Mouse (Mus musculus) kidney, adult 9 months (tissue): ENCODE measurements around the gene Zfyve19.
A peak's percentile ranks its signal among the peaks of the same experiment; 100 is the strongest.

Experiments
- DNase-seq: peaks from one replicate; pipeline ENCODE4 v3.0.0; 2022

Zfyve19 gene

GRCm38 (mm10) chr2:119208344-119209175, at the start of gene Zfyve19, which contains the start of gene Dnajc17:
Zfyve19 (plus strand) TSS chr2:119208617.
Dnajc17 (minus strand) TSS chr2:119208795.
- DNase-seq = peak; percentile 97

GRCm38 (mm10) chr2:119161247-119161646, 47.2 kb upstream of the Zfyve19 start:
- DNase-seq = peak; percentile 58

GRCm38 (mm10) chr2:119163135-119163534, 45.3 kb upstream of the Zfyve19 start:
- DNase-seq = no peak

GRCm38 (mm10) chr2:119163999-119164398, 44.4 kb upstream of the Zfyve19 start:
- no peak for DNase-seq

- DNase-seq = no peak
Measured at GRCm38 (mm10) chr2:119165401-119165800, 43.0 kb upstream of the Zfyve19 start.

GRCm38 (mm10) chr2:119166901-119167865, 41.2 kb upstream of the Zfyve19 start, which contains the start of gene Gchfr:
Gchfr (plus strand) TSS chr2:119167773.
- peak; percentile 86 for DNase-seq

GRCm38 (mm10) chr2:119167866-119168256, 40.6 kb upstream of the Zfyve19 start:
- DNase-seq = no peak

- no peak for DNase-seq
Measured at GRCm38 (mm10) chr2:119170282-119170681, 38.1 kb upstream of the Zfyve19 start.

- no peak for DNase-seq
Measured at GRCm38 (mm10) chr2:119171574-119171973, 36.8 kb upstream of the Zfyve19 start.

GRCm38 (mm10) chr2:119172446-119172845, 36.0 kb upstream of the Zfyve19 start:
- no peak for DNase-seq

GRCm38 (mm10) chr2:119172862-119173576, 35.4 kb upstream of the Zfyve19 start:
- DNase-seq = peak; percentile 67

- no peak for DNase-seq
Measured at GRCm38 (mm10) chr2:119173991-119174651, 34.3 kb upstream of the Zfyve19 start, which contains the start of gene Gm14137. Gm14137 (plus strand) TSS chr2:119174509.

GRCm38 (mm10) chr2:119174866-119175265, 33.6 kb upstream of the Zfyve19 start:
- DNase-seq = no peak

GRCm38 (mm10) chr2:119175614-119176013, 32.8 kb upstream of the Zfyve19 start:
- peak; percentile 42 for DNase-seq

- peak; percentile 56 for DNase-seq
Measured at GRCm38 (mm10) chr2:119176761-119177160, 31.7 kb upstream of the Zfyve19 start.

- DNase-seq = no peak
Measured at GRCm38 (mm10) chr2:119177384-119177939, 31.0 kb upstream of the Zfyve19 start.

- no peak for DNase-seq
Measured at GRCm38 (mm10) chr2:119182914-119183313, 25.5 kb upstream of the Zfyve19 start.

- DNase-seq = peak; percentile 88
Measured at GRCm38 (mm10) chr2:119189029-119189710, 19.2 kb upstream of the Zfyve19 start.

- no peak for DNase-seq
Measured at GRCm38 (mm10) chr2:119190969-119191368, 17.4 kb upstream of the Zfyve19 start.

GRCm38 (mm10) chr2:119194140-119194539, 14.3 kb upstream of the Zfyve19 start:
- DNase-seq = no peak
